Mouse (Mus musculus): Measurements from ENCODE around the gene Olfr993. TPM values are rescaled to one million over a fixed set of nuclear protein-coding genes. Genes with fewer than 3 reads are reported as not detected.

Olfr993 gene
- not detected in 2 replicates for polyA plus RNA-seq (2015; fragmentation: Nextera tagmentation; extraction: Ambion mirVana)

GRCm38 (mm10) chr2:85414777-85415176 lies at the start of gene Olfr993:
Olfr993 (minus strand) TSS chr2:85414877.
- no peaks in the 10 kb centered on the region for H3K9me3 ChIP-seq
- H3K9ac ChIP-seq (replicated peaks), result no peak within 1 kb of the TSS
- no peak within 1 kb of the TSS for H3K4me3 ChIP-seq (replicated peaks)
- H3K4me2 ChIP-seq (replicated peaks), result no peak within 1 kb of the TSS
- H3K27ac ChIP-seq, result no peak within 1 kb of the TSS
- H3K27me3 ChIP-seq, result no peaks in the 10 kb centered on the region
- no peaks in the 10 kb centered on the region for H3K36me3 ChIP-seq
- H3K4me1 ChIP-seq (replicated peaks), result no peaks in the 10 kb centered on the region
- no peak for ATAC-seq

GRCm38 (mm10) chr2:85443539-85443938 lies 28.9 kb upstream of the Olfr993 start, which contains the start of gene Olfr995:
Olfr995 (minus strand) TSS chr2:85443639.
- WGBS, result 23% methylated on average over 1 of the region's 1 CpGs
- no peak within 1 kb of the TSS for H3K9ac ChIP-seq (replicated peaks)
- no peak for ATAC-seq

GRCm38 (mm10) chr2:85442546-85442945 lies 27.9 kb upstream of the Olfr993 start:
- ATAC-seq, result no peak
- H3K27ac ChIP-seq, result no peak overlapping the region
- no peak overlapping the region for H3K4me2 ChIP-seq (replicated peaks)
- H3K9ac ChIP-seq (replicated peaks), result no peak overlapping the region
- H3K9me3 ChIP-seq, result no peaks in the 10 kb centered on the region
- H3K4me3 ChIP-seq (replicated peaks), result no peak overlapping the region
- H3K36me3 ChIP-seq, result no peaks in the 10 kb centered on the region
- H3K27me3 ChIP-seq, result no peaks in the 10 kb centered on the region
- H3K4me1 ChIP-seq (replicated peaks), result no peaks in the 10 kb centered on the region

More at GRCm38 (mm10) chr2:85443539-85443938, 28.9 kb upstream of the Olfr993 start, which contains the start of gene Olfr995:
- no peak within 1 kb of the TSS for H3K4me2 ChIP-seq (replicated peaks)
- H3K27me3 ChIP-seq, result no peaks in the 10 kb centered on the region
- H3K9me3 ChIP-seq, result no peaks in the 10 kb centered on the region
- H3K4me1 ChIP-seq (replicated peaks), result no peaks in the 10 kb centered on the region
- H3K4me3 ChIP-seq (replicated peaks), result no peak within 1 kb of the TSS
- H3K27ac ChIP-seq, result no peak within 1 kb of the TSS
- no peaks in the 10 kb centered on the region for H3K36me3 ChIP-seq

- Histone ChIP-seq H3K9me3 (no peaks in the 10 kb centered on the region), H3K27me3 (no peaks in the 10 kb centered on the region), H3K4me2 (replicated peaks) (no peak within 1 kb of the TSS), H3K36me3 (no peaks in the 10 kb centered on the region), H3K4me1 (replicated peaks) (no peaks in the 10 kb centered on the region), H3K27ac (no peak within 1 kb of the TSS), H3K4me3 (replicated peaks) (no peak within 1 kb of the TSS), H3K9ac (replicated peaks) (no peak within 1 kb of the TSS)
- WGBS, result 95% methylated on average over 3 of the region's 3 CpGs
- no peak for ATAC-seq
These were observed 21.7 kb upstream of the Olfr993 start, which contains the start of gene Olfr994 for GRCm38 (mm10) chr2:85436351-85436750. Olfr994 (minus strand) TSS chr2:85436451.

- Histone ChIP-seq H3K4me2 (replicated peaks) (no peak overlapping the region), H3K9ac (replicated peaks) (no peak overlapping the region), H3K27me3 (no peaks in the 10 kb centered on the region), H3K9me3 (no peaks in the 10 kb centered on the region), H3K4me1 (replicated peaks) (no peaks in the 10 kb centered on the region), H3K4me3 (replicated peaks) (no peak overlapping the region), H3K27ac (no peak overlapping the region), H3K36me3 (no peaks in the 10 kb centered on the region)
- WGBS, result 89% methylated on average over 1 of the region's 1 CpGs
- ATAC-seq, result no peak
These were observed 11.2 kb upstream of the Olfr993 start for GRCm38 (mm10) chr2:85425893-85426292.

GRCm38 (mm10) chr2:85409369-85409768 lies 5.3 kb downstream of the Olfr993 start, which contains the start of gene Olfr992:
Olfr992 (minus strand) TSS chr2:85409469.
- Histone ChIP-seq H3K4me3 (replicated peaks) (no peak within 1 kb of the TSS), H3K27me3 (no peaks in the 10 kb centered on the region), H3K9ac (replicated peaks) (no peak within 1 kb of the TSS), H3K36me3 (no peaks in the 10 kb centered on the region), H3K4me2 (replicated peaks) (no peak within 1 kb of the TSS), H3K9me3 (no peaks in the 10 kb centered on the region), H3K27ac (no peak within 1 kb of the TSS), H3K4me1 (replicated peaks) (no peaks in the 10 kb centered on the region)
- no peak for ATAC-seq
- 76% methylated on average over 2 of the region's 2 CpGs for WGBS

Other genes with a start within 250 kb of the Olfr993 start
- gene Lrrc55, start 217.7 kb downstream of the Olfr993 start, polyA plus RNA-seq (2015; fragmentation: Nextera tagmentation; extraction: Ambion mirVana), result 7.0 and 7.6 TPM in 2 replicates
- not detected in 2 replicates for gene Olfr987, start 75.6 kb downstream of the Olfr993 start, polyA plus RNA-seq (2015; fragmentation: Nextera tagmentation; extraction: Ambion mirVana)
- gene Olfr988, start 51.6 kb downstream of the Olfr993 start, polyA plus RNA-seq (2015; fragmentation: Nextera tagmentation; extraction: Ambion mirVana), result not detected in 2 replicates
- gene Olfr992, start 5.4 kb downstream of the Olfr993 start, polyA plus RNA-seq (2015; fragmentation: Nextera tagmentation; extraction: Ambion mirVana), result not detected in 2 replicates
- gene Olfr994, start 21.6 kb upstream of the Olfr993 start, polyA plus RNA-seq (2015; fragmentation: Nextera tagmentation; extraction: Ambion mirVana), result not detected in 2 replicates
- not detected in 2 replicates for gene Olfr995, start 28.8 kb upstream of the Olfr993 start, polyA plus RNA-seq (2015; fragmentation: Nextera tagmentation; extraction: Ambion mirVana)
- gene 4833423E24Rik, start 104.1 kb upstream of the Olfr993 start, polyA plus RNA-seq (2015; fragmentation: Nextera tagmentation; extraction: Ambion mirVana), result 0.19 TPM in 1 of 2 replicates, not detected in the other
- not detected in 2 replicates for gene Olfr996, start 164.3 kb upstream of the Olfr993 start, polyA plus RNA-seq (2015; fragmentation: Nextera tagmentation; extraction: Ambion mirVana)
- gene Olfr998, start 174.1 kb upstream of the Olfr993 start, polyA plus RNA-seq (2015; fragmentation: Nextera tagmentation; extraction: Ambion mirVana), result not detected in 2 replicates
- gene Olfr1000, start 197.0 kb upstream of the Olfr993 start, polyA plus RNA-seq (2015; fragmentation: Nextera tagmentation; extraction: Ambion mirVana), result not detected in 2 replicates
- not detected in 2 replicates for gene Olfr1002, start 235.8 kb upstream of the Olfr993 start, polyA plus RNA-seq (2015; fragmentation: Nextera tagmentation; extraction: Ambion mirVana)
- not detected in 2 replicates for gene Olfr154, start 249.6 kb upstream of the Olfr993 start, polyA plus RNA-seq (2015; fragmentation: Nextera tagmentation; extraction: Ambion mirVana)

Measured in midbrain, embryonic 13.5 days (tissue).